Mouse (Mus musculus): ENCODE data around the gene Gtf3a. TPM values are rescaled to one million over a fixed set of nuclear protein-coding genes. Genes with fewer than 3 reads are reported as not detected.

Gene Gtf3a
- polyA plus RNA-seq, 1 experiment: 9.5 TPM

DNA sequence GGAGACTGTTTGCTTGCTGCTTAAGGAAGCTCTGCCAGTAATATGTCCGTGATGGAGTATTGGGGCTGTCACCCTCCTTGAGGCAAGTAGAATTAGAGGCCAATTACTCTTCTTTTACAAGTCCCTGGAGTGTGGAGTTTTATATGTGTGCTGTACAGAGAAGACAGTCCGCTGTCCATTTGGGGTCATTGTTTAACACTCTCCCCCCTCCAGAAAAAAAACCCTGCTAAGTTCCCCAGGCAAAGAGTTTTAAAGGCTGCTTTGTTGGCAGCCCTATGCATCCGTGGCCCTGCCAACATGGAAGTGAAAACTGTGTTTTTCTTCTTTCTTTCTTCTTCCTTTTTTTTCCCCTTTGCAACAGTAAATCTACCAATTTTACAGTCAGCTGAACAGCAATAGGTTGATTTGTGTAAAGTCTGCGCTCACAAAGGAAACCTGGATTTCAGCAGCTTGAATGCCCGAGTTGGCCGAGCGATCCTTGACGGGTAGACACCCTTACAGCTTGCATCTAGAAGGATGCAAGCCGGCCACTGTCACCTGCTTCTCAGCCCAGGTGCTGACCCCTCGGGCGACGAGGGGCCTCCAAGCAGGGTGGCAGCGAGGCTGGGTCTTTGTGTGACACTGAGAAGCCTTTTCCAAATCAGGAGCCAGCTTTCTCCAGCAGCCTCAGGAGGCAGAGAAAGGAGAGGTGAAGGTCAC is 20.4 kb downstream of the Gtf3a start:
- H3K36me3 ChIP-seq (ENCODE audit: control insufficient read depth, insufficient read depth, low read length): no peaks in the 10 kb centered on the region
- H3K27me3 ChIP-seq (ENCODE audit: control insufficient read depth, insufficient read depth, low read length): no peaks in the 10 kb centered on the region
- H3K27ac ChIP-seq (ENCODE audit: control insufficient read depth, insufficient read depth, low read depth, low read length): no peak overlapping the region
- H3K4me3 ChIP-seq (ENCODE audit: control insufficient read depth, low read depth, low read length): no peak overlapping the region
- H3K4me1 ChIP-seq (ENCODE audit: control insufficient read depth, insufficient read depth, low read length): no peaks in the 10 kb centered on the region
- TF ChIP-seq CTCF (IDR thresholded peaks at IDR 0.05; ENCODE audit: control insufficient read depth, insufficient read depth, insufficient replicate concordance, low read depth, low read length): no peak
- TF ChIP-seq POLR2A (IDR thresholded peaks at IDR 0.05; ENCODE audit: control insufficient read depth, low read depth, low read length): no peak

DNA sequence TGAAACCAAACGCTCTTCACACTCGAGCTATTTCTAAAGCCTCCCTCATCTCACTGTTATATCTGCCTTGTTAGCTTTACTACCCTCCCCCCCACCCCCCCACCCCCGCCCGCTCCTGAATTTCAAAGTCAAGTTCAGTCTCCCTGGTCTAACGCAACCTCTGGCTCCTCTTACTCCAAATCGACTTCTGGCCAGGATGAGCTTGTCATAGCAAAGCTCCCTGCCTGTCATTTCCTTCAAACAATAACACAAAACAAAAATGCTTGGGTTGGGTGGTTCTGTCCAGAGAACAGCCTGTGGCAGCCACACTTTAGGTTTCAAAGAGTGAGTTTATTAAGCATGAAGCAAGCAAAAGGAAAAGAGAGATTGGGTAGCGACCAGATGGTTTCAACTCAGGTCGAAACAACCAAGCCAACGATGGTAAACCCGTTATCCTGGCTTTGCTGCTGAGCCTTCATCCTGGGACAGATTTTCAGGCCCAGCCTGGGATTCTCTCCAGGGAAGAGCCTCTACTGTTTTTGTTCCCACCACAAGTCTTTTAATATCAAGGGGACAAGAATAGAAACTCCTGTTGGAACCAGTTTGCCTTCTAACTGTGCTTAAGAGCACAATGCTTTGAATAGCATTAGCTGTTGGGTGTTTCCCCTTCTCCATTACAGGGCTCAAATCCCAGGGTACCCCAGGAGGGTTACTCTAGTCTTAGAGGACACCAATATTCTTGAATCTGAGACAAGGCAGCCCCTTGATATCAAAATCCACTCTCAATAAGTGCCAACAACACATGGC is 23.5 kb downstream of the Gtf3a start:
- H3K4me3 ChIP-seq (ENCODE audit: control insufficient read depth, low read depth, low read length): no peak overlapping the region
- H3K4me1 ChIP-seq (ENCODE audit: control insufficient read depth, insufficient read depth, low read length): peaks cover 9% of the 10 kb centered on the region
- no peaks in the 10 kb centered on the region for H3K36me3 ChIP-seq (ENCODE audit: control insufficient read depth, insufficient read depth, low read length)
- H3K27ac ChIP-seq (ENCODE audit: control insufficient read depth, insufficient read depth, low read depth, low read length): no peak overlapping the region
- TF ChIP-seq POLR2A (IDR thresholded peaks at IDR 0.05; ENCODE audit: control insufficient read depth, low read depth, low read length): no peak
- TF ChIP-seq CTCF (IDR thresholded peaks at IDR 0.05; ENCODE audit: control insufficient read depth, insufficient read depth, insufficient replicate concordance, low read depth, low read length): no peak
- no peaks in the 10 kb centered on the region for H3K27me3 ChIP-seq (ENCODE audit: control insufficient read depth, insufficient read depth, low read length)

DNA sequence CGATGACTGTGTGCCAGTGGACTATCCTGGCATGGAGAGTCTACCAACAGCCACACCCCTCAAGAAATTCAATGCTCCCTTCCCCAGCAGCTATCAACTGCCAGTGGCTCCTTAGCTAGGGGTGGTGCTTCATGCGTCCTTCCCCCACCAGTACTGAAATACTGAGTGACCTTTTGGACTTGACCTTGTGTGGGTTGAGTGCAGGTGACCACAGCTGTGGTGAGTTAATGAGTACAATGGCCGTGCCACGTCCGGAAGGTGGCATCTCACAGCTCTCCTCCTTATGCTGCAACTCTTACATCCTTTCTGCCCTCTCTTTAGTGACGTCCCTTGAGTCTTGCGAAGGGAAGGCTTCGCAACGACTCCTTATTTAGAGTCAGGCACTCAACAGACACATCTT is 24.9 kb downstream of the Gtf3a start:
- Histone ChIP-seq H3K27me3 (ENCODE audit: control insufficient read depth, insufficient read depth, low read length) (no peaks in the 10 kb centered on the region), H3K27ac (ENCODE audit: control insufficient read depth, insufficient read depth, low read depth, low read length) (no peak overlapping the region), H3K4me1 (ENCODE audit: control insufficient read depth, insufficient read depth, low read length) (peaks cover 9% of the 10 kb centered on the region), H3K4me3 (ENCODE audit: control insufficient read depth, low read depth, low read length) (no peak overlapping the region), H3K36me3 (ENCODE audit: control insufficient read depth, insufficient read depth, low read length) (no peaks in the 10 kb centered on the region)
- no peak for TF ChIP-seq CTCF (IDR thresholded peaks at IDR 0.05; ENCODE audit: control insufficient read depth, insufficient read depth, insufficient replicate concordance, low read depth, low read length)
- no peak for TF ChIP-seq POLR2A (IDR thresholded peaks at IDR 0.05; ENCODE audit: control insufficient read depth, low read depth, low read length)

DNA sequence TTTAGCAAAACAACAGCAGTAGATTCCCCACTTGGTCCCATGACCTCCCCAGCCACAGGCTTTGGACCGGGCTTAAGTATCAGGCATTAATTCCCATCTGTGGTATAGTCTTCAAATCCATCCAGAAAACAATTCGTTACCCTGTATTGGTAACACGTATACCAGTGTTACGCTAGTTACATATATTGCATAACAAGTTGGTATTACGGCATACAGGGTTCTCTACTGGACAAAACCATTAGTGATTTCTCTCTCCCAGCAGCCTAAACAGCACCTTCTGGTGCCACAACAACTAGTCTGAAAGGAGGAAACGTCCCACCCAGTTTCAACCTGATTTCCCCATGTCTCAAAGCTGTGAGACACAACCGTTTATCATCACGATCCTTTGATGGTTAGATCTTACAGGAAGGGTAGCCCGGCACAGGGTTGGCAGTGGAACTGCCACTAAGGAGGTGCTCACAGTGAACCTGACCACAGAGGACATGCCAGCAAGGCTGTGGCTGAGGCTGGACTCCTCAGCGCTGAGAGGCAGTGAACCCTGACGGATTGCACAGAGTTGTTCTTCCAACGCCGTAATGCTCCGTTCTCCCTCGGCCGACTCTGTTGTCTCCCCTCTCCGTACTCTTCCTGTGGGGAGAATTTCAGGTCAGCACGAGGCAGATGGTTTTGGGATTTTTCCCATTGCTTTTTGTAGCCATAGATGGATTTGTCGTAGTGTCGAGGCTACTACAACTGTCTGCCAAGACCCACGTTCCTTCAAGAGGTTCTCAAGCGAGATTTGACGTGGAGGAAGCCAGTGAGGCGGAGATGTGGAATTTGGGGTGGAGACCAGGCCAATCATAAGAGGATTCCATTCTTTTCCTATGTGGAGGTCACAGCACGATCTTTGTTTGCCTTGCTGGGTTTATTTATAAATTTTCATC is 25.7 kb downstream of the Gtf3a start:
- H3K27me3 ChIP-seq (ENCODE audit: control insufficient read depth, insufficient read depth, low read length): no peaks in the 10 kb centered on the region
- peaks cover 9% of the 10 kb centered on the region for H3K4me1 ChIP-seq (ENCODE audit: control insufficient read depth, insufficient read depth, low read length)
- 0 out of 2 replicates have a peak overlapping the region, but pooled peaks have one; percentile 7 for H3K4me3 ChIP-seq (ENCODE audit: control insufficient read depth, low read depth, low read length)
- TF ChIP-seq CTCF (IDR thresholded peaks at IDR 0.05; ENCODE audit: control insufficient read depth, insufficient read depth, insufficient replicate concordance, low read depth, low read length): no peak
- no peak overlapping the region for H3K27ac ChIP-seq (ENCODE audit: control insufficient read depth, insufficient read depth, low read depth, low read length)
- no peaks in the 10 kb centered on the region for H3K36me3 ChIP-seq (ENCODE audit: control insufficient read depth, insufficient read depth, low read length)

GRCm38 (mm10) chr5:146974781-146975123 is 26.3 kb downstream of the Gtf3a start:
- Histone ChIP-seq H3K27me3 (ENCODE audit: control insufficient read depth, insufficient read depth, low read length) (no peaks in the 10 kb centered on the region), H3K4me1 (ENCODE audit: control insufficient read depth, insufficient read depth, low read length) (peaks cover 9% of the 10 kb centered on the region), H3K27ac (ENCODE audit: control insufficient read depth, insufficient read depth, low read depth, low read length) (no peak overlapping the region), H3K4me3 (ENCODE audit: control insufficient read depth, low read depth, low read length) (peak overlapping the region; percentile 3), H3K36me3 (ENCODE audit: control insufficient read depth, insufficient read depth, low read length) (no peaks in the 10 kb centered on the region)
- no peak for TF ChIP-seq CTCF (IDR thresholded peaks at IDR 0.05; ENCODE audit: control insufficient read depth, insufficient read depth, insufficient replicate concordance, low read depth, low read length)
- TF ChIP-seq POLR2A (IDR thresholded peaks at IDR 0.05; ENCODE audit: control insufficient read depth, low read depth, low read length): no peak

DNA sequence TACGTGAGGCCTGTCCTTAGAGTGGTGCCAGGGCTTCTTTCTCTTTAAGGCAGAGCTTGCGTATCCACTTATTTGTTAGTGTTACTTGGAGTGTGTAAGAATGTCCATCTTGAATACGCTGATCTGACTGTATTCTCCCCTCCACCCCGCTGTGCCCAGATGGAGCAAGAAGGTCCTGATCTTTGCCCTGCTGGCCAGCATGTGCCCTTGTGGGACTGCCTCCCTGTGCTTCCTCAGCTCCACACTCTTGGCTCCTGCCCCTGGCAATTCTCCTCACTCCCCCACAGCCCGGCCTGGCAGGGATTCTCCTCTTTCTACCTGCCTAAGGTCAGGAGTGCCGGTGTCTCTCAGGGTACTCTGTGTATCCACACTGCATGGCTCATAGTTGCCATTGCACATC is 32.9 kb downstream of the Gtf3a start:
- Histone ChIP-seq H3K27me3 (ENCODE audit: control insufficient read depth, insufficient read depth, low read length) (no peaks in the 10 kb centered on the region), H3K27ac (ENCODE audit: control insufficient read depth, insufficient read depth, low read depth, low read length) (no peak overlapping the region), H3K4me3 (ENCODE audit: control insufficient read depth, low read depth, low read length) (no peak overlapping the region), H3K4me1 (ENCODE audit: control insufficient read depth, insufficient read depth, low read length) (peaks cover 2% of the 10 kb centered on the region; the same call in 1 of the 2 replicates), H3K36me3 (ENCODE audit: control insufficient read depth, insufficient read depth, low read length) (no peaks in the 10 kb centered on the region)
- TF ChIP-seq CTCF (IDR thresholded peaks at IDR 0.05; ENCODE audit: control insufficient read depth, insufficient read depth, insufficient replicate concordance, low read depth, low read length) (no peak), POLR2A (IDR thresholded peaks at IDR 0.05; ENCODE audit: control insufficient read depth, low read depth, low read length) (no peak)

DNA sequence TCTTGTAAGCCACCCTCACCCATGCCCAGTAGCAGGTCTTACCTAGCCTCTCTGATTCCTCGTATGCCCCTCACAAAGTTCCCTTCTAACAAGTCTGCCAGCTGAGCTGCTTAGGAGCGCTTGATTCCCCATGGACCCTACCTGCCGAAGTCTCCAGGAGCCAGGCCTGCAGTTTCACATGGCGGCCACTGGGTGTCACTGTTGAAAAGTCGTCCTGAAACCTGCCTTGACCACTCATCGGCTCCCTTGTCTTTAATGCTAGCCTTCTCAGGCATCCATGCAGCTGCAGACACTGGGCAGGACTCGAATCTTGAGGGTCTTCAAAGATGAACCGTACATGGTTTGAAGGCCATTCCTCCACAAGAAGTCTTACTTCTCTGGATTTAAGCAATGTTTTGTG is 34.8 kb downstream of the Gtf3a start:
- H3K36me3 ChIP-seq (ENCODE audit: control insufficient read depth, insufficient read depth, low read length): no peaks in the 10 kb centered on the region
- H3K27ac ChIP-seq (ENCODE audit: control insufficient read depth, insufficient read depth, low read depth, low read length): no peak overlapping the region
- no peak overlapping the region for H3K4me3 ChIP-seq (ENCODE audit: control insufficient read depth, low read depth, low read length)
- TF ChIP-seq CTCF (IDR thresholded peaks at IDR 0.05; ENCODE audit: control insufficient read depth, insufficient read depth, insufficient replicate concordance, low read depth, low read length) (peak; percentile 91), POLR2A (IDR thresholded peaks at IDR 0.05; ENCODE audit: control insufficient read depth, low read depth, low read length) (no peak)
- H3K27me3 ChIP-seq (ENCODE audit: control insufficient read depth, insufficient read depth, low read length): no peaks in the 10 kb centered on the region
- peaks cover 10% of the 10 kb centered on the region for H3K4me1 ChIP-seq (ENCODE audit: control insufficient read depth, insufficient read depth, low read length)

Measured in testis, adult 2 months (tissue).